Mouse (Mus musculus): Measurements from ENCODE around the gene Gipc2.

Gipc2 gene

DNA sequence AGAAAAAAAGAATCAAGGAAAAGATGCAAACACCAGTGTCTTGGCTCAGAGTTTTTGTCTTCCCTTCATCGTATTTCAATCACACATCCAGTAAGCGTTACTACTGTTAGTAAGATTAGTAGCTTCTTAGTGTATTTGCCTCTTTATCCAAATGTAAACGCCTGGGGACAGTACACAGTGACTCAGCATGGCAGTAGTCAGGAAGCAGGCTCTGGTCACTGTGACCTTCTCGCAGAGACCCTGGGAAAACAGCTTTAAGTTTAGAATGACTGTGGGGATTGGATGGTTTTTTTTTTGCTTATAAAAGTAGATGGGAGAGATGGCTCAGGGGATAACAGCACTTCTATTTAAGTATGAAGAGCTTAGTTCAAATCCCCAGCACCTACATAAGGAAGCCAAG lies 46.0 kb downstream of the Gipc2 start:
- DNase-seq (ENCODE audit: low read depth, low spot score) = no peak

DNA sequence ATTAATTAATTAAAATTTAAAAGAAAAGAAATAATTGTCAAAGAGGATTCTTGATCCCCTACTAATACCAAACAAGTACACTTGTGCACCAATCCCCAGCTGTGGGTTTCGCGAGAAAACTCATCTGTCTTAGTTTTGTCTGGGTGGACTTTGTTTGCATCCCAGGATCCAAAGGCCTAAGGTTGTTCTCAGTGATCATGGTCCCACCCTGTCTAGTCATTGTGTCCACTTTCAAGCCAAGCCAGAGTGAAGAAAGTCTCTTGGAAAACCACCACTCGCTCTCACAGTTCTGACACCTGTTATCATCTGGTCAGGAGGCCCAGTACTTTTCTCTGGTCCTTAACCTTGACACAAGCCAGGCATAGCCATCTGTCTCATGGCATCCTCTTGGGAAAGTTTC lies 48.1 kb downstream of the Gipc2 start:
- DNase-seq (ENCODE audit: low read depth, low spot score) = no peak

DNA sequence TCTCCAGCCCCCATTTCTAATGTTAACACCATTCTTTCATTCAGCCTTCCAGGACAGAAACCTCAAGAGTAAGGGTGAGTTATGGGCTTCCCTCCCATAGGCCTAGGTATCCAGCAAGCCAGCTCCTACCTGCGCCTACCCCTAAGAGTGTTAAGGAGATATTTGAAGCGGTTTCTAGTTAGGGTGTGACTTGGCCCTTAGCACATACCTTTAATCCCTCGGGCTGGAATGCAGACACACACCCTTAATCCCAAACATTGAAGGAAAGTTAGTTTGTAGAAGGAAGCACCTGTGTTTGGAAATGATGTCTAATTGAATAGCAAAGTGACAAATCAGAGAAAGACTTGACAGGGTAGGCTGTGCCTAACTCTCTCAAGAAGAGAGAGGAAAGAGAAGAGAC lies 49.9 kb downstream of the Gipc2 start:
- DNase-seq (ENCODE audit: low read depth, low spot score) = no peak

DNA sequence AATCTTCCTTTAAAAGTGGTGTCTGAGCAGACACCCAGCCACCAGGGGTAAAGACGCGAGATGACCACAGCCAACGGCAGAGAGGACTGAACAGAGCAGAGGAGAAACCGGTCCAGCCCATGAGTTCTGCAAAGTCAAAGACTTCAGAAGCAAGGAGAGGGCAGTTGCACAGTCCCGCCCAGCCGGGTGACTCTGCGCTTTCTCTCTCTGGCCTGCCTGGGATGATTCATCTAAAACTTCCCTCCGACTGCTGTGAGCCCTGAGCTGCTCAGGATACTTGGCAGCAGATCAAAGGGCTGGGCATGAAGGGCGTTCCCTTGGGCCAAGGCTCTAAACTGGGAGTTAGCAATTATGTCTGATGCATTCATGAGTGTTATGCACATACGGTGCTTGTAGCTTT lies 51.2 kb downstream of the Gipc2 start:
- DNase-seq (ENCODE audit: low read depth, low spot score) = peak; percentile 100

DNA sequence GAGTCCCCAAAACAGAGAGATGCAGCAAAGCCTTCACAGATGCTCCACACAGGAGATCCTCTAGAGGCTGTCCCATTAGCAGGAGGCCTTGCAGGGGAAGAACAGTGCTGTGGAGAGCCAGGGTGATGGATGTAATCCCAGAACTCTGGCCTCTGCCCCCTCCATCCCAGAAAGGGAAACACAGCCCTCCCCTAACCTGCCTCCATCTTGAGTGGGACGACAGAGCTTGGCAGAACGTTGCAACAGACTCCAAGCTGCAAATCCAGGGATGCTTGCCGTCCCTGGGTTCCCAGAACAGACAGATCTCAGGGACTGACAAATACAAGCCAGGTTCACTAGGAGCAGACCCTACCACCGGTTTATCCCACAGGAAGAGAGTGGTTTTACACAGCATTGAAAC lies 51.8 kb downstream of the Gipc2 start:
- peak; percentile 51 for DNase-seq (ENCODE audit: low read depth, low spot score)

DNA sequence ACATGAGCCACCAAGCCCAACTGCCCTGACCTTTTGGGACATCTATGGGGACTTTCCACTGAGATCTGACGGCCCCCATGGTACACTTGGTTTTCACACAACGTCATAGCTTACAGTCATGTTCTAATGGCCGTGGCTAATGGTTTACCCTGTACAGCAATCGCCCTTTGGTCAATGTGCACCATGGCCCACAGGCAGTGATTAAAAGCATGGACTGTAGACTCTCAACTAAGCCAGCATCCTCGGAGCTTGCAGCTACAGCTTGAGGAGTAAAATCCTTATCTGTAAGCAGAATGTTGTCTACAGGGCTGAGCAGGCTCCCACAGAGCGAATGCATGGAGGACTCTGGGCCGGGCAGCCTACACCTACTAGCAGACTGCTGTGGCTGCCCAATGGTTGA lies 52.5 kb downstream of the Gipc2 start:
- DNase-seq (ENCODE audit: low read depth, low spot score) = no peak

DNA sequence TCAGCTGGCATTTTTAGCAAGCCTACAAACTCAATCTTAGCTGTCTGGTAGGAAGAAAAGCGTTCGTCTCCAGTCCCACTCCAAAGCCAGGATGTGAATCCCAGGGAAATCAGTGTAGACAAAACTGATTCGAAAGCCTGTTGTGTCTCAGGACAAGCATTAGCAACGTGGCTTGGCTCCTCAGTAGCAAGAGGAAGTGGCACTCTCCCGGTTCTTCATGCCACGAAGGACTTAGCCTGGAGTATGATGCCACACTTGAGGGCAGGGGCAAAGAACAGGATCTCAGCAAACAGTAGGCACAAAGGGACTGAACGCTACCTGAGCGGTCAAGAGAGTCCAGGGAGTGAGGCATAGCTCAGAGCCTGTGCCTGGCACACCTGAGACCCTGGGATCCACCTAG lies 53.4 kb downstream of the Gipc2 start:
- no peak for DNase-seq (ENCODE audit: low read depth, low spot score)

DNA sequence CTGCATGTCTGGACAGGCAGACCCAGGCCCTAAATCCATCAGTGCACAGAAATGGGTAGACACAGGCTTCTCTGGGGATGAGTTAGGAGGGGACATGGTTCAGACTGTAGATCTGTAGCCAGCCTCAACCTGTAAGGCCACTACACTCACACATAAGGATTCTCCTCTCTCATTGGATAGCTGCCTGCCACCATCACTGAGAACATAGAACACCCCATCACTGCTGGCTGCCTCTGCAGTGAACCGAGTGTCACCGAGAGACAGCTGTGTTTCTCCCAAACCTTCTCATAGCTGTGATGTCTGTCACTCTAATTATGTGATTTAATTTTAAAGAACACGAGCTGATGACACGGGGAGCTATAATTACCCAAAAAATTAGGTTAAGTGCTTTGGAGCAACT lies 54.5 kb downstream of the Gipc2 start:
- peak; percentile 39 for DNase-seq (ENCODE audit: low read depth, low spot score)

DNA sequence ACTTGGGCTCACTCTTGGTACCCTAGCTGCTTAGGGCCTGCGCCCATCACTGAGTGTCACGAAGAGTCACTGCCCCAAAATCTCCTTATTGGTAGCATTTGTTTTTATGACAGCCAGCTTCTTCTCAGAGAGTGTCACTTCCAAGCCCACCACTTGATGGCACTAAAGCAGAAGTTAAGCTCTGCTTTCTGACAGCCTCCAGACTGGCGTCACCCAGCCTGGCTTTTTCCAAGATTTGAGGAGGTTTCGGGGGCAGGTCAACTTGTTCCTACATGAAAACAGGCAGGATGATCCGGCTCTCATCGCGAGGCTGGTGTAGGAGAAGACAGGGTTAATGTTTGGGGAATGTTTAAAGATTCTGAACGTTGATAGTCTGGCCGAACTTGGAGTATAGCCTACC lies 54.9 kb downstream of the Gipc2 start:
- DNase-seq (ENCODE audit: low read depth, low spot score) = peak; percentile 94

DNA sequence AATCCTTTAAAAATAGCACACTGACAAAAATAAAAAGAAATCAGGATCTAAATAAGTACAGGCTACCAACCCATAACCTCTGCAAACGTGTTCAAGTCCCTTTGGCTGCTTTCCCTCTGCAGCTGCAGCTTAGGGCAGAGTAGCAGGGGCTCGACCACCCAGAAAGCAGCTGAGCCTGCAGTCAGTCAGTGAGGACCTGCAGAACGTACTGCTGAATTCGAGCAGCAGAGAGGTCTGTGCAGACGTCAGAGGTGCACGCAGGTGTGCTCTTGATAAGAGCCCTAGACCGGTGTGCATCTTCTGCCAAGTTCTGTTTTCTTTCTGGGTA lies 56.8 kb downstream of the Gipc2 start:
- DNase-seq (ENCODE audit: low read depth, low spot score) = no peak

DNA sequence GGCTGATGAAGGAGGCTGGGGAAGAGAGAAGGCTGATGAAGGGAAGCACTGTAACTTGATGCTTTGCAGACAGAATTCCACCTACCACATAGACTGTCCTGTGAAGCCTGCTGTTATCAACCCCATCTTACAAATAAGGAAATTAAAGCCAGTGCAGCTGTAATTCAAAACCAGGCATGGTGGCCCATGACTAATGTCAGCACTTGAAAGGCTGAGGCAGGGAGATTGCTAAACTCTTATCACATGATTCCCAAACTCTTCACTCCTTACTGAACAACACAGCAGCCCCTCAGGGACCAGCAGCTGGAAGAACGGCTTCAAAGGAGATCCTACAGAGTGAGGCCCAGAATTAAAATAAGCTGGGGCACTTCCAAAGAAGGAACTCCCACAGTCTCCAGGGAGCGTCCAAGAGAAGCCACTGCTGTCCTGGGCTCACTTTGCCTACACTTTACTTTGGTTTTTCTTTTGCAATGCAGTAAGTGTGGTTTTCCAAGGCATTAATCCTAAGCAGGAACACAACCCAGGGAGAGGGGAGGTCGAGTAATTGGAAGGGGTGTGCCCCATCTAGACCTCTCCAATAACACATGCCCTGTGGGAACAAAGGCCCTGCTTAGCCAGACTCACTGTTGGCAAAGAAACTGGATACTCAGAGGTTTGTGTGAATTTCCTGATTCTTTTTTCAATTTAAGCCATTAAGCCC lies 57.3 kb downstream of the Gipc2 start:
- peak; percentile 83 for DNase-seq (ENCODE audit: low read depth, low spot score)

DNA sequence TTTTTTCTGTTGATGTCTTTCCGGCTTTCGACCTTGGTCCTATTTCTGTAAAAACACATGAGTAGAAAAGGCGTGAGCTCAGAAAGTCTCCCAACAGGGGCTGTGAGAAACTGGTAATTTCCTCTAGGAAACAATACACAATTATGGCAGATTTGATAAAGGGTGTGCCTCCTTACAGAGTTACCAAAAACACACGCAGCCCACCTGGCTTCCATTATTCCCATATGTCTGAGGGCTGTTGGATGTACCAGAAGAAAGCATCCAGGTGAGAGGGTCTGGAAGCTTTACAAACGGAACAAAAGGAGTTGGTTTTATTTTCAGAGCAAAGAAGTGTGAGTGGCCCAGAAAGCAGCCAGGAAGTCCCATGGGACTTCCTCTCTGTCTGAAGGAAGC lies 58.0 kb downstream of the Gipc2 start:
- DNase-seq (ENCODE audit: low read depth, low spot score) = peak; percentile 40

DNA sequence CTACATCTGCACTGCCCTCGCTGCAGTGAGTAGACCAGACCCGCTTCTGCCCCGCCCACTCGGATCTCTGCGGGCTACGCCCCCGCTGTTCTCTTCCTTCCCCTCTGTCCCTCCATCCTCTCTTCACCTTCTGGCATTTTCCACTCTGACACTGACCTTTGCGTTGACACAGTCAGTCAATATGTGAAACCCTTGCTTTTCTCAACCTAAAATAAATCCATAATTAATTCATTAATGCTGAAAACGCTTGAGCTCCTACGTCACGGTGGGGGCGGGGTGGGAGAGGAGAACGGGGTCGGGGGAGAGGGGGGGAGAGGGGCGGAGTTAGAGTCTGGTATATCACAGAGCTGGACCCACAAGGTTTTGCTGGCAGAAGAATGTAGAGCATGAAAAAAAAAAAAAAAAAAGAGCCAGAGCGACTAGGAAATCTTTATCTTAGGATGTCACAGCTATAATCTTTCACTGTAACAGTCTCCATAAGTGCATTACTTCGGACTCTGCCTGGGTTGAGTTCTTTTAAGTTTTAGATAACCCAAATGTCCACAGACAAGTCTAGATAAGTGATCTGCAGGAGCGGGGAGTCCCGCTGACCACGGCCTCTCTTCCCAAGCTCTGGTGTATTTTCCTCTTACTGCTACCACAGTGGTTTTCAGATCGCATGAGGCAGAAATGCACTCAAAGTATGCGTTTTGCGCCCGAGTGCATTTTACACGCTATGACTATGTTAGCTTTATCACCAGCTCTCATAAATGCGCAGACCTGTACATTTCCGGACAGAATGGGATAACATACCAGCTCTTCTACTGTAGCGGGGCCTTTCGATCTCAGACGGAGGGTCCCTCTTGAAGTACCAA lies 58.7 kb downstream of the Gipc2 start:
- DNase-seq (ENCODE audit: low read depth, low spot score) = no peak

DNA sequence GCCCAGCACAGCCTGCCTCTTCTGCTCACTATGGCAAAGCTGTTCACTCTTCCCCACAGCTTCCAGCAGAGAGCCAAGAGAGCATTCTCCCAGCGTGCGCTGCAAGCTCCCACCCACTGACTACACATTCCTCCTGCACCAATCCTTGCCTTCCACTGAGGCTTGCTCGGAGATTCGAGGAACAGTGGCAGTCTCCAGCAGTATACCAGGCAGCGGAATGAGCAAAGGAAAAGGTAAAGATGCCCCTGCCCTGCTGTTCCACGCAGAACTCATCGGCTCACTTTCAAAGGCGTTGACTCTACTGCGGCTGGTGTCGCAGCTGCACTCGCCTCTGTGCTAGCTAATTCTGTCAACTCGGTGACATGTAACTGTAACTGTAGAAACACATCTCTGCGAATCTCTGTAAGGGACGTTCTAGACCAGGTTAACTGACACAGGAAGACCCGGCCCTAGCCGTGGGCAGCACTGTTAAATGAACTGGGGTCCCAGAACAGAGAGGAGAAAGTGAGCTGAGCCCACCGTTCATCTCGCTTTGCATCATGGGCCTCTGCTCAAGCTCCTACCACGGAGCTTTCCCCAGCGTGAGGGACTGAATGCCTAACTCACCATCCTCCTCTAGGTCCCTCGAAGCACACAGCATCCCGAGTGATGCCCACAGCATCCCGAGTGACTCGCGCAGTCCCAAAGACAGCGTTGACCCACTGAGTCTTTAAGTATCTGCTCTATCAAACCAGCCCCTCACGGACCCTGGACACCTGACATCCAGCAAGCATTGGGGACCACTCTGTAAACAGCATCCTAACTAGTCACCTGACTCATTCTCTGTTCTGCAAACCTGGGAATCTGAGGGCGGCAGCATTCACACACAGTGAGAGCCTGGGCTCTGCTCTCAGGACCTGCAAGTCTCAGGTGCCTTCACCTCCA lies 59.5 kb downstream of the Gipc2 start:
- no peak for DNase-seq (ENCODE audit: low read depth, low spot score)

DNA sequence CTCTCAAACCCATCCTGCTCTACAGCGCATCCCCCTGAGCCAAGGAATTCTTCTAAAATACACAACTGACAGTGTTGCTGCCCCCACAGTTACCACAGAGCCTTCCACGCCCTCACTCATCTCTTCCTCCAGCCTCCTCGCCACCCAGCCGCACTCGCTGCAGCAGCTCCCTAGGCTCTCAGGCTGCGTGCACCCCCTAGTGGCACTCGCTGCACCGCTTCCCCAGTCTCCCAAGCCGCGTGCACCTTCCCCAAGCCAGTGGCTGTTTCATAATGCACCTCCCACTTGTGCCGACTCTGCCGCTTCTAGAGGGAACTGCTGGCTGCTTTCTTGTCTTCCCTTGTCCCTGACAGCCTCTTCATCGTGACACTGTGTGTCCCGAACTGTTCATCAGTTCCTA lies 60.7 kb downstream of the Gipc2 start:
- no peak for DNase-seq (ENCODE audit: low read depth, low spot score)

DNA sequence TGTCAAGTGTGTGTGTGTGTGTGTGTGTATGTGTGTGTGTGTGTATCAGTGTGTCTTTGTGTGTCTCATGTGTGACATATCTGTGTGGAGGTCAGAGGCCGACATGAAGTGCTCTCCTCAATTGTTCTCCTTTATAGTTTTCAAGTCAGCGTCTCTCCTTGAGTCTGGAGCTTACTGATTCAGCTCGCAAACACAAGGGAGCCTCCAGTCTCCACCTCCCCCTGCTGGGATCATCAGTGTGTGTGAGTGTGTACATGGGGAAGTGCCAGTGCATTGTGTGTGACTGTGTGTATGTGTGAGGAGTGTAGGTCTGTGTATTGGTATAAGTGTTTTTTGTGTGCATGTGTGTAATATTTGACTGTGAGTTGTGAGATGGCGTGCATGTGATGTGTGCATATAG lies 62.6 kb downstream of the Gipc2 start:
- no peak for DNase-seq (ENCODE audit: low read depth, low spot score)

DNA sequence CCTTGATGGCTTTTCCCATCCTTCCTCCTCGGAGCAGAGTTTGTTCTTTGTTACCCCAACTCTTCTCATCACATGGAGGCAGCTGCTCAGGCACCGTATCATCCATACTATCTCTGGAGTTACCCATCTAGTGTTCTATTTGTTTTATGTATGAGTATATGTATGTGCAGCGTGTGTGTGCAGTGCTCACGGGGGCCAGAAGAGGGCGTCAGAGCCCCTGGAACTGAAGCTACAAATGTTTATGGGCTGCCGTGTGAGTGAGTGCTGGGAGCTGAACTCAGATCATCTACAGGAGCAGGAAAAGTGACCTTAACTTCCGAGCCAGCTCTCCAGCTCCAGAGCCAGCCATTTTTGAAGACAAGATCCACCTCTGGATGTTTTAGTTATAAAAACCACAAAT lies 64.6 kb downstream of the Gipc2 start:
- no peak for DNase-seq (ENCODE audit: low read depth, low spot score)

DNA sequence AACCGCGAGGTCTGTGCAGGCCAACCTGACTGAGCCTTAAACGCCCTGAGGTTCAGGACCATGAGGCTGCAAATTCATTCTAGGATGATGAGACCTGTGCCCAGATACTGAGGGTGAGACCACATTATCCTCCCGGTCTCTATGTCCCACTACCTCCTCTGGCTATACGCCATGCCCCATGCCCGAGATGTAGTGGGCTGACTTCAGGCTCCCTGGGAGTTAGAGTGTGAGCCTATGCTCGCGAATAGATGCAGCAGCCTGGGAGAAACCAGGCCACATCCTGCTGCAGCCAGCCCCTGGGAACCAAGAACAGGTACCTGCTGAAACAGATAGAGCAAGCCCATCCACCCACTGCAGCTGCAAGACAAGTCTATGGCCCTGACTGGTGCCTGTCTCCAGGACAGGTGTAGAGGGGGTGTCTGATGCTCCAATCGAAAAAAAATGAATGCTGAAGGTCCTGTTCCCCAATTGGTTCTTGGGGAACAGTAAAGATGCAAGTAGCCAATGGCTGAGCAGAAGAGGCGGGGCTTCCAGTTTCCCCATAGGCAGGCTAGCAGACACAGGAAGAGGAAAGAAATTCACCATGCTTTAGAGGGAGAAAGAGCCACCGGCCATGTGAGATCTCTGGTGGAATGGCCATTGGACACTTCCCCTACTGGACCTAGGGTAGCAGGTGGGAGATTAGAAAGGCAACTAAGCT lies 65.8 kb downstream of the Gipc2 start:
- DNase-seq (ENCODE audit: low read depth, low spot score) = no peak

DNA sequence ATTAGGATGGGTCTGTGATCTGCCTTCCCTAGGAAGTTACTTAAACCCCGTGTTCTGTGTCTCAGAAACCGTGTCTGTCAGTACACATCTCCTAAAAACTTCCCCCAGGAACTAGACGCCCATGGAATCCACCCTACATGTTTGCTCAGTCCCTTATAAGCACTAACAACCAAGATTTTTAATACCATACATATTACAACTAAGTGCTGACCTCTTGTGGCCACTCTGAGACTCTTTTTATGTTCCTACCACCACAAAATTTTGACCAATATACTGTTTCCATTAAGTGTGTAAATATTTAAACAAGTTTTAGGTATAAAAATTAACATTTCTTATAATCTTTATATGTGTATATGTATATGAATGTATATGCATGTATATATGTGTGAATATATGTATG lies 71.0 kb downstream of the Gipc2 start:
- peak; percentile 85 for DNase-seq (ENCODE audit: low read depth, low spot score)

DNA sequence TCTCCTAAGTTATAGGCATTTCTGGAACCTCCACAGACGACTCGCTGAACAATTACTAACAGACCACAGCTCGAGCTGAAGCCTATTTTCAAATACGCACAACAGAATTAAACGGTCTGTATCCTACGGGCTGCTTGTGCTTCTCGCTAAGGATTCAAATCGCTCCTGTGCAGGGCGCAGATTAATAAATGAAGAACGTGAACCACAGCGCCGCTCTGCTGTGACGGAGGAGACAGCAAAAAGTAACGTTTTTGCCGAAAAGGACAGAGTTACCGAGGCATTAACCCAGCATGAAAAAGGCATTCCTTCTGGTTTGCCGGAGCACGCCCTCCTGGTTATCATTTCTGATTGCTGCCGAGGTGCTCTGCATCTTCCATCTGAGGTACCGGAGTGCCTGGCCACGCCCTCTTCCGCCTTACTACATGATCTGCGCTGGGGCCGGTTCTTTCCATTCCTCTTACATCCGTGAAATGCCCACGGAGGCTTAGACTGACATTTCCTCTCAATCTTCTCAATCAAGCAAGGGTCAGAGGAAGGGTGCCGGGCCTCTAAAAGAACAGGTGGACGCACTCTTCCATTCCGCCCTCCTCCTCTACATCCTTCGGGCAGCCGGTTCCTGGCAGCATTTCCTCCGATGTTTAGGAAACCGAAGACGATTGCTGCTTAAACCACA lies 73.5 kb downstream of the Gipc2 start:
- DNase-seq (ENCODE audit: low read depth, low spot score) = no peak

DNA sequence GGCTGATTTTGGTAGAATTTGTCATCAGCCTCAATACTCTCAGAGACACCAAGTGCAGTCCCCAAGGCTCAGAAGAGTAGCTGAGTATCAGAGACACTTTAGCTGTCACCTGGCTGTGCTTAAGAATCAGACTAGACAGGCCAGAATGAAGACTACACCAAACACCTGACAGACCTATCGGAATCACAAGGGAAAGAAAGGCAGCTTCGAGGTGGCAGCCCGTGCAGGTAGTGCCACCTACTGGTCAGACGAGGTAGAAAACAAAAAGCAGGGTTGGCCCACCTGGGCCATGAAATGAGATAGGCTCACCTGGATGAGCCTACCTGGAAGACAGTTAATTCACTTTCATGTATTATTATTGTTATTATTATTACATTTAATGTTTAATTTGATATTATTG lies 76.9 kb downstream of the Gipc2 start:
- peak; percentile 70 for DNase-seq (ENCODE audit: low read depth, low spot score)
